Mouse (Mus musculus) erythroblast, embryonic 14.5 days (primary cell): Measurements from ENCODE around the gene Kcnd2.

Experiments
- GATA1 ChIP-seq: IDR thresholded peaks from 2 replicates; pipeline ENCODE4 v1.6.1; 2012; ENCODE audit warnings: low read length, inconsistent platforms, mixed read lengths
- TAL1 ChIP-seq: IDR thresholded peaks from 3 replicates; pipeline ENCODE4 v1.6.1; 2012; ENCODE audit warnings: low read length, inconsistent platforms, mixed read lengths

DNA sequence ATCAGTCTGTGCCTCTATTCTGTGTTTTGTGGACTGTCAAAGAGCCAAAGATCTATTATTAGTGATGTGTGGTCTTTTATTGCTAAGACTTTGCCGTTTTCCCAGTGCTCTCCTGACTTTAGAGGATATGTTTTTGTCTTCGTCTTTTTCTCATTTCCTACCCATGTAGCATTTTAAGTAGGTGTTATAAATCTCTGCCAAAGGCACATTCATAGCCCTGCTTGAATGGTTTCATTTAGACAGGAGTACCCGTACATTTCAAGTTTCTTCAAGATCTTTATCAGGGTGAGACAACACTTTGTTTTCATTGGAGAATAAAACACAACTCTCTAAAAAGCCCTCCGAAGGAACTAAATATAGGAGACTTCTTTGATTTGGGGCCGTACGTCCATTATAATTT, 355.7 kb downstream of the Kcnd2 start:
- TF ChIP-seq TAL1 (no peak), GATA1 (no peak)
